Mouse (Mus musculus) colon, adult 2 months (tissue): ENCODE measurements around the gene Hand1. TPM values are rescaled to one million over a fixed set of nuclear protein-coding genes. Genes with fewer than 3 reads are reported as not detected.

Source experiments
- polyA plus RNA-seq: library from polyadenylated mRNA; depleted of rRNA; stranded (reverse); fragments of >200 nt; gene quantifications from 2 replicates; pipeline ENCODE4 v1.2.3, GENCODE M21; 2012; rRNA removed

The Hand1 gene
- polyA plus RNA-seq = 10.2 and 16.2 TPM in 2 replicates

GRCm38 (mm10) chr11:57832552-57833201 is at the start of gene Hand1:
Hand1 (minus strand) TSS chr11:57832818.

GRCm38 (mm10) chr11:57800971-57801765 is 31.4 kb downstream of the Hand1 start, which contains the start of gene Sap30l:
Sap30l (plus strand) TSS chr11:57801637.

Other genes with a start within 250 kb of the Hand1 start
- gene Galnt10, start 187.4 kb downstream of the Hand1 start, polyA plus RNA-seq = 50.8 and 73.6 TPM in 2 replicates
- gene Sap30l, start 31.2 kb downstream of the Hand1 start, polyA plus RNA-seq = 71.8 and 77.8 TPM in 2 replicates
- 35.2 and 37.2 TPM in 2 replicates for gene Larp1, start 176.2 kb upstream of the Hand1 start, polyA plus RNA-seq